Mouse (Mus musculus) embryonic facial prominence, embryonic 15.5 days (tissue): Measurements from ENCODE around the gene Ifnar1. TPM values are rescaled to one million over a fixed set of nuclear protein-coding genes. Genes with fewer than 3 reads are reported as not detected.

ENCODE experiments used
- ATAC-seq: fragments of 200-750 bp; cut with Nextera tagmentation; 2 replicates; pipeline ENCODE4 v1.8.0; 2017; ENCODE audit warnings: low read depth, moderate TSS enrichment; ENCODE audit not compliant: insufficient number of reproducible peaks, low FRiP score, low TSS enrichment
- H3K27ac ChIP-seq: fragments of 300-500 bp; sonication (generic); replicated peaks from 2 replicates; pipeline ENCODE4 v1.5.1; 2015; ENCODE audit warnings: mild to moderate bottlenecking, inconsistent platforms
- H3K27me3 ChIP-seq: fragments of 300-500 bp; sonication (generic); 2 replicates; pipeline ENCODE4 v1.6.1; 2015; ENCODE audit warnings: inconsistent platforms
- H3K36me3 ChIP-seq: fragments of 300-500 bp; sonication (generic); 2 replicates; pipeline ENCODE4 v1.6.1; 2015; ENCODE audit warnings: mild to moderate bottlenecking, inconsistent platforms
- H3K4me1 ChIP-seq: fragments of 300-500 bp; sonication (generic); 2 replicates; pipeline ENCODE4 v1.6.1; 2015; ENCODE audit warnings: inconsistent platforms
- H3K4me2 ChIP-seq: fragments of 300-500 bp; sonication (generic); replicated peaks from 2 replicates; pipeline ENCODE4 v1.6.1; 2015; ENCODE audit warnings: mild to moderate bottlenecking, inconsistent platforms
- H3K4me3 ChIP-seq: fragments of 300-500 bp; sonication (generic); replicated peaks from 2 replicates; pipeline ENCODE4 v1.5.1; 2015; ENCODE audit warnings: mild to moderate bottlenecking, inconsistent platforms
- H3K9ac ChIP-seq: fragments of 300-500 bp; sonication (generic); 2 replicates; pipeline ENCODE4 v1.6.1; 2015; ENCODE audit warnings: inconsistent platforms
- H3K9me3 ChIP-seq: fragments of 300-500 bp; sonication (generic); replicated peaks from 2 replicates; pipeline ENCODE4 v1.6.1; 2016; ENCODE audit warnings: inconsistent platforms
- WGBS: fragments of 180-500 bp; shearing (Covaris S2); methylation state at CpG from one replicate; pipeline ENCODE4 v1.1.7; 2015; 5-methylcytosine and 5-hydroxymethylcytosine counted together
- polyA plus RNA-seq: library from polyadenylated mRNA; unstranded; fragments of >200 nt; fragmentation: Nextera tagmentation; extraction: Ambion mirVana; gene quantifications from 2 replicates; pipeline ENCODE4 v1.2.1, GENCODE M21; 2015

The Ifnar1 gene
- polyA plus RNA-seq, 1 experiment from 2014 or later = 57.4 TPM

DNA sequence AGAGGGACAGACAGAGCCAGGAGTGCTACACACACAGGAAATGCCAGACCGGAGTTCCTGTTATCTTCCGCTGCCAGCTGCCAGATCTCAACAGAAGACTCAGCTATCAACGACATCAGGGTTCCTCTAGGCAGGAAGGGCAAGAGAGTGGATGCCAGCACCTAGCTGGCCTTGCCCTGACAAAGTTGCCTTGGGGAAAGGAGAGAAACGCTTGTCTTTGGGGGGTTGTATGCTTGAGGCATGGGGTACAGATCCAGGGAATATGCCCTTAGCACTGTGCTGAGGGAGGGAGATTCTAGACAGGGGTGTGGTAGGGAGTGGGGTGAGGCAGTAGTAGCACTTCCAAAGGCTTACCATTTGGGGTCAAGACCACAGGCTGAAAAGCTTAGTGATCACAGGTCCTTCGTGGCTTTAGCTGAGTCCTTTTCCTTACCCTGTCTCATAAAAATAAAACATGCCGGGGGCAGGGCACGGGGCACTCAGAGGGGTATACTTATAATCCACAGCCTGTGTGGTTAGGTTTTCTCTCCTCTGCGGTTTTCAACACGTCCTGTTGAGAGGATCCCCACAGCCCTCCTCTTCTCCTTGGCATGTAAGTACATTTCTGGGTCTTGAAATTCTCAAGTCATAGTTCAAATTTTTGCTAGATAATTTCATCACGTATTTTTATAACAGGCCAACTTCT is 60.7 kb downstream of the Ifnar1 start:
- Histone ChIP-seq H3K4me2 (peak overlapping the region; percentile 60; the same call in 1 of the 2 replicates), H3K36me3 (no peaks in the 10 kb centered on the region), H3K9ac (no peak overlapping the region), H3K4me3 (no peak overlapping the region), H3K27me3 (no peaks in the 10 kb centered on the region), H3K27ac (peak overlapping the region; percentile 83; the same call in 1 of the 2 replicates), H3K4me1 (peaks cover 42% of the 10 kb centered on the region), H3K9me3 (no peaks in the 10 kb centered on the region)
- 57% methylated on average over 10 of the region's 10 CpGs for WGBS
- peak; percentile 41; the same call in 1 of the 2 replicates for ATAC-seq

DNA sequence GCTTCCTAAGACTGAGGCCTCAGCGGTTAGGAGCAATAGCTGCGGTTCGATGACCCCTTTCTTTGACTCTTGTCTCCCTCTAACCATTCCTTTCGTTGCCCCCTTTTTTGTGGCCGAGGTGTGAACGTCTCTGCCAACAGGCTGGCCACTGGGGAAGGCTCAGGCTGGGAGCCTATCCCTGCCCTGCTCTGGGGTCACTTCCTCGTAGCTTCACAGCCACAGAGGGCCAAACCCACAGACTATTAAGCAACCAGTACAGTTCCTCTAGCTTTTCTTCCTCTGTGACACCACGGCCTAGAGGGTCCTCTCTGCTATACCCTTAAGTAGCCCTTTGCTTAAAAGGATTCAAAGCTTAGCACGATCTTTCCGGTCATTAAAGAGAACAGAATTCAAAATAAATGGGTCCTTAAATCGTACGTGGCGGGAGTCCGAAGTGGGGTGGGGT is 61.4 kb downstream of the Ifnar1 start:
- Histone ChIP-seq H3K4me3 (peak overlapping the region; percentile 94), H3K4me2 (peak overlapping the region; percentile 60), H3K27ac (peak overlapping the region; percentile 83), H3K36me3 (no peaks in the 10 kb centered on the region), H3K9ac (peak overlapping the region; percentile 83; the same call in 1 of the 2 replicates), H3K9me3 (no peaks in the 10 kb centered on the region), H3K4me1 (peaks cover 41% of the 10 kb centered on the region), H3K27me3 (no peaks in the 10 kb centered on the region)
- ATAC-seq = peak; percentile 39
- WGBS = 22% methylated on average over 14 of the region's 14 CpGs

DNA sequence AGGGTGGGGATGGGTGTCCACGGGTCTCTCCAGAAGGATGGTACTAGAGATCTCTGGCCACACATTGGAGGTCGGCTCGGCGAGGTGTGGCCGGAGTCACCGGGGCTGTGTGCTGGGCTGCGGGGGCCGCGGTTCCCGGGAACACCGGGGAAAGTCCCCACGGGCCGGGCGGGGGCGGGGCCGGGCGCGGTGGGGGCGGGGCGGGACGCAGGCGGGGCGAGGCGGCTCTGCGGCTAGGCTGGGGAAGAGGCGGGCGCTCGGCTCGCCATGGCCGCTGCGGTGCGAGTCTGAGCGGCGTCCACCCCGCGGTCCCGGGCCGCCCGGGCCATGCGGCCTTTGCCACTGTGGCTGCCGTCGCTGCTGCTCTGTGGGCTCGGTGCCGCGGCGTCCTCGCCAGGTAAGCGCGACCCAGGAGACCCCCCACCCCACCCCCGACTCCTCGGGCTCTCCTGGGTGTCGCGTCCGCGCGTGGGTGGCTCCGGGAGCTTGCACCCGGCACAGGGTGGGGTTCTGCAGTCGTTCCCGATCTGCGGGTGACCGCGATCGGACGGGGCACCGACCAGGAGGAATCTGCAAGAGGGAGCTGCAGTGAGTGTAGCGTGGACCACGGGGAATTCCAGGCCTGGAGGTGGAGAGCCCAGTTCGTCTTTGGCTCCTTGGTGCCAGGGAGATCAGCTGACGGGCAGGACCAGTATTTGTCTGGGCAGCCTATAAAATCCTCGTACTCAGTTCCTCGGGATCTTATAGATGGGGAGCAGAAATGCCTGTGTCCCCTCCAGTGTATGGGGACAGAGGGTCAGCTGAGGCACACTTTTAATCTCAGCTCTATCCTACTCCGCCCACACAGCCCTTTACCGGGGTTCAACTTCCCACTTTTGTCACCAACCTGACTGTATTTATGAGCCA is 62.1 kb downstream of the Ifnar1 start, which contains the start of gene Ifngr2:
Gene Ifngr2 (plus strand): TSS at position 237 of the 906 bp plus-strand sequence.
- Histone ChIP-seq H3K27me3 (no peaks in the 10 kb centered on the region), H3K4me3 (peak within 1 kb of the TSS; percentile 94), H3K27ac (peak within 1 kb of the TSS; percentile 83), H3K9me3 (no peaks in the 10 kb centered on the region), H3K4me2 (peak within 1 kb of the TSS; percentile 60), H3K36me3 (no peaks in the 10 kb centered on the region), H3K9ac (peak within 1 kb of the TSS; percentile 83), H3K4me1 (peaks cover 35% of the 10 kb centered on the region)
- WGBS = under 1% methylated on average over 47 of the region's 74 CpGs
- peak; percentile 87 for ATAC-seq

DNA sequence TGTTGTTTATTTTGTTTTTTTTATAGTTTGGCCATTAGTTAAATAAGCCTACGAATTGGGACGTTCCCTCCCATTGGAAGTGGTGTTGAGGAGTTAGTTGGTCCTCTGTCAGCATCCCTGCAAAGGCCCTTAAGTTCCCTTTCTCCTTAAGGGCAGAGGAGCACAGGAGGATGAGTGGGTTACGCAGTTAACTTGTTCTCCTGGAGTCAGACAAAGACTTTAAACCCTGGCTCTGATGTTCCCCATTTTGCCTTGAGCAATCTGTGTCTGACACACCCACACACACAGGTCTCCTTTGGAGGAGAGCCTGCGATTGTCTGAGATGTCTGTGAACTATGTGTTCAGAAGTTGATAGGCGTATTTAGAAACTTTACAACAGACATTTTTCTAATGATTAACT is 62.9 kb downstream of the Ifnar1 start:
- Histone ChIP-seq H3K9me3 (no peaks in the 10 kb centered on the region), H3K27me3 (no peaks in the 10 kb centered on the region), H3K4me2 (peak overlapping the region; percentile 60), H3K36me3 (no peaks in the 10 kb centered on the region), H3K4me1 (peaks cover 35% of the 10 kb centered on the region), H3K9ac (peak overlapping the region; percentile 83; the same call in 1 of the 2 replicates), H3K4me3 (peak overlapping the region; percentile 94), H3K27ac (no peak overlapping the region)
- 32% methylated on average over 5 of the region's 5 CpGs for WGBS
- no peak for ATAC-seq

DNA sequence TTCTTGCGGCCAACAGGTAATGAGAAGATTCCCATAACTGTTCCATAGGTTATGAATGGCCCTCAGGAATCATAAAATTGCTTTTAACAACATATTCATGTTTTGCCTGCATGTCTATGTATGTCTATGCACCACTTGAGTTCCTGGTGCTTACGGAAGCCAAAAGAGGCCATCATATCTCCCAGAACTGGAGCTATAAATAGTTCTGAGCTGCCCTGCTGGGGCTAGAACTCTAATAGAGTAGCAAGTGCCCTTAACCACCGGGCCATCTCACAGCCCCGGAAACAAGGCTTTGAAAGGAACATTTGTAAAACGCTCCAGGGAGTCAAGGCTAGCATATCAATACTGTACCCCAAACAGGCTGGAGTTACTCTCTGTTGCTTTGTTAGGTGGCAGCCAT is 63.5 kb downstream of the Ifnar1 start:
- H3K4me3 ChIP-seq = peak overlapping the region; percentile 16
- H3K4me2 ChIP-seq = peak overlapping the region; percentile 60; the same call in 1 of the 2 replicates

DNA sequence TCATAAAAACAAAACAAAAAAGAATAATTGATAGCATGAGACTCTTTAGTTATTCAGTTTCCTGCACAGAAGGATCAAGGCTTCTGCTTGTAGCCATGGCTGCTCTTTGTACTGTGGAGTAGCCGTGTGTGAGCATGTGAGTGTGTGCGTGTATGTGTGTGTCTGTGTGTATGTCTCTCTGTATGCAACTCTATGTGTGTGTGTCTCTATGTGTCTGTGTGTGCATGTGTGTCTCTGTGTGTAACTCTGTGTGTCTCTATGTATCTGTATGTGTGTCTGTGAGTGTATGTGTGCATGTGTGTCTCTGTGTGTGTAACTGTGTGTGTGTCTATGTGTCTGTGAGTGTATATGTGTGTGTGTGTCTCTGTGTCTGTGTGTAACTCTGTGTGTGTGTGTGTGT is 64.0 kb downstream of the Ifnar1 start:
- H3K4me1 ChIP-seq = peaks cover 44% of the 10 kb centered on the region
- no peaks in the 10 kb centered on the region for H3K9me3 ChIP-seq
- H3K27me3 ChIP-seq = no peaks in the 10 kb centered on the region
- 69% methylated on average over 2 of the region's 2 CpGs for WGBS
- H3K36me3 ChIP-seq = no peaks in the 10 kb centered on the region
- H3K4me3 ChIP-seq = peak overlapping the region; percentile 16
- ATAC-seq = no peak
- H3K27ac ChIP-seq = no peak overlapping the region
- peak overlapping the region; percentile 60; the same call in 1 of the 2 replicates for H3K4me2 ChIP-seq
- no peak overlapping the region for H3K9ac ChIP-seq

More for the DNA sequence above, 63.5 kb downstream of the Ifnar1 start:
- Histone ChIP-seq H3K9me3 (no peaks in the 10 kb centered on the region), H3K9ac (no peak overlapping the region), H3K27ac (no peak overlapping the region), H3K27me3 (no peaks in the 10 kb centered on the region), H3K36me3 (no peaks in the 10 kb centered on the region), H3K4me1 (peaks cover 40% of the 10 kb centered on the region)
- WGBS = 44% methylated on average over 5 of the region's 5 CpGs
- ATAC-seq = no peak

DNA sequence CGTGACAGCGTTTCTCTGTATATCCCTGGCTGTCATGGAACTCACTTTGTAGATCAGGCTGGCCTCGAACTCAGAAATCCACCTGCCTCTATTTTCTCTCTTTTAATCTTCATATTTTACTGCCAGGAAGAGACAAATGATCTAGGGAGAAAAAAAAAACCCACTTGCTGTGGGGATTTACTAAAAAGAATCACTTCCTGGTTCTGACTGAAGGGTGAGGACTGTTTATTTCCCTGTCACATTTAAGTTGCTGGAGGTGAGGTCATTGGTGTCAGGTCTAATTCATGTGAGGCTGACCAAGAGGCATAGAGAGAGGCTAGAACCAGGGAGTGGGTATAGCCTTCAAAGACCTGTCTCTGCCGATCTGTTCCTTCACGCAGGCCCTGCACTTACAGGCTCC is 64.6 kb downstream of the Ifnar1 start:
- Histone ChIP-seq H3K27ac (no peak overlapping the region), H3K9ac (no peak overlapping the region), H3K9me3 (no peaks in the 10 kb centered on the region), H3K36me3 (no peaks in the 10 kb centered on the region), H3K27me3 (no peaks in the 10 kb centered on the region), H3K4me2 (no peak overlapping the region), H3K4me3 (no peak overlapping the region), H3K4me1 (peaks cover 48% of the 10 kb centered on the region)
- WGBS = 64% methylated on average over 5 of the region's 5 CpGs
- ATAC-seq = no peak

DNA sequence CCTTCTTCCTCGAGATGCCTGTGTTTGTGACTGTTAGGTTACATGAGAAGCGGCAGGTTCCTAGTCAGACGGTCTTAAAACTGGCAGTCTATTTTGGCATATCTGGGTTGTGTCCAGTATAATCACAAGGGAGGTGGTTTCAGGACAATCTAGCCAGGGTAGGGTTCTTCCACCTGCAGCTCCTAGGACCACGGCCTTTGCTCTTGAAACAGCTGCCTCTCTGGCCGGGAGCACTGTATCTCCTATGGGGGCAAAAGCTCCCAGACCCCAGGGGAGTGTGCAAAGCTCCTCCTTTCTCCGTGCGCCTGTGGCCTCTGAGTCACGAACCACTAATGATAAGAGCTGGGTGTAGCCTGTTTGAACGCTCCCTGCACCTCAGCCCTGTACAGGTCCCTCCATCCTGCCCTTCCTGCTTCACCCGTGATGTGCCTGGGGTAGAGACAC is 66.1 kb downstream of the Ifnar1 start:
- 71% methylated on average over 10 of the region's 10 CpGs for WGBS
- Histone ChIP-seq H3K27me3 (no peaks in the 10 kb centered on the region), H3K4me2 (no peak overlapping the region), H3K9ac (no peak overlapping the region), H3K4me3 (no peak overlapping the region), H3K9me3 (no peaks in the 10 kb centered on the region), H3K27ac (no peak overlapping the region), H3K4me1 (peaks cover 49% of the 10 kb centered on the region), H3K36me3 (peaks cover 11% of the 10 kb centered on the region; the same call in 1 of the 2 replicates)
- no peak for ATAC-seq

DNA sequence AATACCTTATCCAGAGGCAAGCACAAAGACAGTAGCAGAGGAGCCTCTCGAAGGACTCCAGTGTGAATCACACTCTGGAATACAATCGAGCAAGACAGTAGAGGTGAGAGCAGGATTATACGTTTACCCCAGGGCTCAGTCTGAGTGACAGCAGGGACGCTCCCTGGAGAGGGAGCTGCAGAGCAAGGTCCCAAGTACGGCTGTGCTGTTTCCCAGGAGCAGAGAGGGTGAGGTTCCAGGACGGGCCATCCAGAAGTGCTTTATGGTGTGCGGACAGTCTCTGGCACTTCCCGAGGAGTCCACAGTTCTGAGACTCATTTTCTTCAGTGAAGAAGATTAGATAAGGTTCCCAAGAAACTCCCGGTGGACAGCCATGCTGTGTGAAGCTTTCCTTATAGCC is 67.0 kb downstream of the Ifnar1 start:
- Histone ChIP-seq H3K27me3 (no peaks in the 10 kb centered on the region), H3K9me3 (no peaks in the 10 kb centered on the region), H3K27ac (no peak overlapping the region), H3K9ac (no peak overlapping the region), H3K4me1 (peaks cover 54% of the 10 kb centered on the region), H3K36me3 (peaks cover 11% of the 10 kb centered on the region; the same call in 1 of the 2 replicates), H3K4me3 (no peak overlapping the region), H3K4me2 (no peak overlapping the region)
- 66% methylated on average over 9 of the region's 9 CpGs for WGBS
- ATAC-seq = no peak

DNA sequence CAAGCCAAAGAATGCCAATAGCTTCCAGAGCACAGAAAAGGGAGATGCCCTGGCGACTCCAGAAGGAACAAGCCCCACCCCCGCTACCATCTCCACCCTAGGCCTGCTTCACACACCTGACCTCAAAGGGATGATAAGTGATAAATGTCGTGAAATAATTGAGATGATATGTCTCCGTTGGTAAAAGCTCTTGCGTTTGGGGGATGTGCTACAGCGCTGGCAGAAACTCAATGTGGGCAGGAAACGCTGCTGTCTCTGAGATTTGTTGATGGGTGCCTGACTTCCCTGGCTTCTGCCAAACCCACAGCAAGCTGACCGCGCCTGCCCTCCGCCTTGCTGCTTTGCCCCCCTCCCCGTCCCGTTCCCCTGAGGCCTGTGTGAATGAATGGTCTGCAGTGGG is 68.6 kb downstream of the Ifnar1 start:
- no peak overlapping the region for H3K4me3 ChIP-seq
- H3K27ac ChIP-seq = no peak overlapping the region
- 0 out of 2 replicates have a peak overlapping the region, but pooled peaks have one; percentile 13 for H3K4me2 ChIP-seq
- H3K27me3 ChIP-seq = no peaks in the 10 kb centered on the region
- peaks cover 21% of the 10 kb centered on the region for H3K36me3 ChIP-seq
- no peak; the same call in 1 of the 2 replicates for ATAC-seq
- WGBS = 27% methylated on average over 12 of the region's 12 CpGs
- H3K4me1 ChIP-seq = peaks cover 45% of the 10 kb centered on the region
- H3K9me3 ChIP-seq = no peaks in the 10 kb centered on the region
- no peak overlapping the region for H3K9ac ChIP-seq

DNA sequence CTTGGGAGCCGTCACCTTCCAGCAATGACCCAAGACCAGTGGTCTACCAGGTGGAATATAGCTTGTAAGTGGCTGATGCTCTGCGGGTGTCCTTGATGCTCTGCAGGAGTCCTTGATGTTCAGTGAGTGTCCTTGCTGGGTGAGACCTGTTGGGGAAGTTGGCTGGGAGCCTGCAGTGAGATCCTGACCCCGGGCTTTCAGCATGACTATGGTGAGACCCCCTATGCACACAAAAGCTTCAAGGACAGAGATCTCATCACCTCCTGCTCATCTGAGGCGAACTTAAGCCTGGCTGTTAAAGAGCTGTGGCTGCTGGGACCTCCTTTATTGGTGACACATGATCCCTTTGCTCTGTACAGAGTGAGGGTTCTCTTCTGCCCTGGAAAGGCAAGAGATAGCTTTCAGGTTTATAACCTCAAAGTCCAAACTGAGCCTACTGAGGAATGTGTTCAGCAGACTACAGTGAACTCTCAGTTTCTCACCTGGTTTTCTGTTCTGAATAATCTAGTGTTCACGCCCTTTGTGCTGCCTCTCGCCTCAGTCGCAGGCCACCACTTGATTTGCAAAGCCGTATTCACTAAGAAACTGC is 70.1 kb downstream of the Ifnar1 start:
- no peak for ATAC-seq
- WGBS = 88% methylated on average over 8 of the region's 8 CpGs

More for the DNA sequence above, 70.1 kb downstream of the Ifnar1 start:
- Histone ChIP-seq H3K9ac (no peak overlapping the region), H3K4me2 (no peak overlapping the region), H3K4me3 (no peak overlapping the region), H3K36me3 (peaks cover 28% of the 10 kb centered on the region), H3K4me1 (peaks cover 33% of the 10 kb centered on the region), H3K27me3 (no peaks in the 10 kb centered on the region), H3K27ac (no peak overlapping the region), H3K9me3 (no peaks in the 10 kb centered on the region)
